In the genomic region with DNA sequence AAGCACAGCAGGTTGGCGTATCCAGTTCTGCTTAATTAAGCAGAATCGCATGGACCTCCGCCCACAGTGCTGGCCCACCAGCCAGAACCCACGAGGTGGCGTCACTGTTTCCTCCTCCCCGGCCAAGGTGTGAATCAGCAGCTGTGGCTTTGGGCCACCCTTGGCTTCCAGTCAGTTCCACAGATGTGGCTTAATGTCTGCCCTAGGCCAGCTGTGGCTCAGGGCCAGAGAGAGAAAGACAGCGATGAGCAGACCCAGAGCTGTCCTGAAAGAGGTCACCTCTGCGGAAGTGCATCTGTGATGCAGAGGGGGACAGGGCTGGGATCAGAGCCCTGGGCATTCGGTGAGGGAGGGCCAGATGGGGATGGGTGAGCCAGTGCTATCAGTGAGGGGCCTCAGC, we compare ENCODE assay signal across 9 mouse cellular contexts. TPM values are rescaled to one million over a fixed set of nuclear protein-coding genes. Genes with fewer than 3 reads are reported as not detected.
DNase-seq lines count a peak whose midpoint lies in the region; ATAC-seq and TF ChIP-seq lines count a peak whose summit lies in the region.
"Had no signal": no experiment of that assay in that cellular context is flagged by ENCODE, and none has a peak within 500 bp of the region (broad histone marks: within the 10 kb centered on the region; RNA-seq: fewer than 3 reads in every experiment).

No protein-coding gene starts in this region.

- WGBS in heart, postnatal 0 days: 44% methylated on average over 9 of the region's 9 CpGs
- WGBS in macrophage (ENCODE audit: missing documents): 37% methylated on average over 9 of the region's 9 CpGs

- H3K9ac ChIP-seq in heart, postnatal 0 days (replicated peaks; ENCODE audit: low read depth, low read length): no peak overlapping the region

- no peaks in the 10 kb centered on the region for H3K27me3 ChIP-seq in heart, postnatal 0 days (ENCODE audit: control insufficient read depth, insufficient read depth, low read length)

- no peak for TF ChIP-seq CTCF in layer of hippocampus, adult 2 months (conservative IDR thresholded peaks at IDR 0.05)
- TF ChIP-seq CTCF in heart, postnatal 0 days (IDR thresholded peaks at IDR 0.05; ENCODE audit: low read depth): no peak

- H3K9me3 ChIP-seq in heart, postnatal 0 days (replicated peaks; ENCODE audit: control insufficient read depth, low read length): no peaks in the 10 kb centered on the region

- peaks cover 98% of the 10 kb centered on the region for H3K79me2 ChIP-seq in macrophage (ENCODE audit: inconsistent target)

- no peaks in the 10 kb centered on the region; the same call in 1 of the 2 replicates for H3K36me3 ChIP-seq in heart, postnatal 0 days (replicated peaks; ENCODE audit: control insufficient read depth, insufficient read depth, low read length)
- peaks cover 10% of the 10 kb centered on the region; the same call in 1 of the 2 replicates for H3K36me3 ChIP-seq in macrophage (ENCODE audit: inconsistent target)

- no peak overlapping the region for H3K4me3 ChIP-seq in layer of hippocampus, adult 2 months
- no peak overlapping the region for H3K4me3 ChIP-seq in heart, postnatal 0 days (ENCODE audit: low read depth, low read length)
- no peak overlapping the region for H3K4me3 ChIP-seq in macrophage (ENCODE audit: inconsistent target)

- peak; percentile 26 for ATAC-seq in heart, postnatal 0 days (ENCODE audit: insufficient read depth, low read depth)

- no peak overlapping the region for H3K4me2 ChIP-seq in heart, postnatal 0 days (ENCODE audit: low read depth, low read length)

- DNase-seq in layer of hippocampus, adult 2 months (ENCODE audit: low spot score in 2 of 2): no peak
- DNase-seq in layer of hippocampus, adult 11-12 months (ENCODE audit: low spot score): no peak
- DNase-seq in adrenal gland, postnatal 36 days: peak; percentile 39 to 58
- DNase-seq in heart, postnatal 0 days (ENCODE audit: low spot score): no peak
- DNase-seq in right cerebral cortex, adult 2 months (ENCODE audit: low spot score in 2 of 2): no peak
- DNase-seq in yolk sac, embryonic 10.5 days (ENCODE audit: low spot score): no peak
- no peak for DNase-seq in spleen, postnatal 10 days (ENCODE audit: low spot score in 2 of 2)

- peak overlapping the region; percentile 24; the same call in 1 of the 2 replicates for H3K27ac ChIP-seq in layer of hippocampus, adult 2 months
- no peak overlapping the region; the same call in 1 of the 2 replicates for H3K27ac ChIP-seq in heart, postnatal 0 days (ENCODE audit: low read depth)
- peak overlapping the region; percentile 29 for H3K27ac ChIP-seq in macrophage

- H3K4me1 ChIP-seq in heart, postnatal 0 days (ENCODE audit: control insufficient read depth, insufficient read depth): peaks cover 9% of the 10 kb centered on the region; the same call in 1 of the 2 replicates

- TF ChIP-seq EP300 in heart, postnatal 0 days (IDR thresholded peaks at IDR 0.05; ENCODE audit: low read depth): no peak

RNA-seq across cellular contexts. Expression of gene Sh3pxd2b, which starts 10.1 kb away (rescaled TPM):
- total RNA-seq in layer of hippocampus, adult 2 months (2021): 10 to 100 TPM; 10.2 to 11.1 TPM
- 10 to 100 TPM in 1 of 2 experiments, 1 to 10 TPM in 1; 5.7 to 10.7 TPM for total RNA-seq in adrenal gland, postnatal 36 days (2021)
- 12.4 and 19.0 TPM in 2 replicates for total RNA-seq in heart, postnatal 0 days (2014; rRNA removed; ENCODE audit: low replicate concordance)
- 3.3 and 3.8 TPM in 2 replicates for polyA plus RNA-seq in heart, postnatal 0 days (2015; fragmentation: Nextera tagmentation; extraction: Ambion mirVana)
- 100 to 1,000 TPM in 24 of 26 experiments, 10 to 100 TPM in 2; 76.4 to 172 (median 126) TPM for total RNA-seq in macrophage (2018; cell fraction: chromatin; rRNA removed)
- 100 to 1,000 TPM in 10 of 26 experiments, 10 to 100 TPM in 16; 60.9 to 112 (median 86.5) TPM for total RNA-seq in macrophage (2018; cell fraction: cytosol; rRNA removed)
- 100 to 1,000 TPM in 20 of 26 experiments, 10 to 100 TPM in 6; 86.6 to 152 (median 112) TPM for total RNA-seq in macrophage (2018; cell fraction: nucleus; rRNA removed)
- polyA plus RNA-seq in macrophage (2018): 55.4 to 66.8 TPM (median 59.7 TPM) in 3 replicates

RNA-seq across cellular contexts. Expression of gene Hbq1a, which starts 57.8 kb away (rescaled TPM):
- total RNA-seq in layer of hippocampus, adult 2 months (2021): 1 to 10 TPM; 1.1 to 1.8 TPM
- under 1 TPM; 0.49 to 0.93 TPM for total RNA-seq in adrenal gland, postnatal 36 days (2021)
- not detected in 2 replicates for total RNA-seq in heart, postnatal 0 days (2014; rRNA removed; ENCODE audit: low replicate concordance)
- polyA plus RNA-seq in heart, postnatal 0 days (2015; fragmentation: Nextera tagmentation; extraction: Ambion mirVana): 0.34 TPM in 1 of 2 replicates, not detected in the other
- not detected for total RNA-seq in macrophage (2018; cell fraction: chromatin; rRNA removed)
- not detected for total RNA-seq in macrophage (2018; cell fraction: cytosol; rRNA removed)
- total RNA-seq in macrophage (2018; cell fraction: nucleus; rRNA removed): not detected
- not detected in 3 replicates for polyA plus RNA-seq in macrophage (2018)
- polyA plus RNA-seq: testis, adult 2 months had no signal

Comparison
In these comparisons a context has a peak if more than half of its experiments do, and no peak if none do; other contexts are left out.
1. DNase-seq: peak in adrenal gland, postnatal 36 days (2 of 2); none in layer of hippocampus, adult 2 months (0 of 2), layer of hippocampus, adult 11-12 months (single experiment), heart, postnatal 0 days (single experiment), right cerebral cortex, adult 2 months (0 of 2), yolk sac, embryonic 10.5 days (single experiment) and spleen, postnatal 10 days (0 of 2).